Mouse (Mus musculus): ENCODE results near the gene Fam160a2. TPM values are rescaled to one million over a fixed set of nuclear protein-coding genes. Genes with fewer than 3 reads are reported as not detected.
"Not testable (repeated sequence)": the region's sequence is repeated elsewhere in the genome, so short reads cannot be mapped to it uniquely, and the experiment has no call there.

Fam160a2 gene
- polyA plus RNA-seq, 1 experiment, result not detected

DNA sequence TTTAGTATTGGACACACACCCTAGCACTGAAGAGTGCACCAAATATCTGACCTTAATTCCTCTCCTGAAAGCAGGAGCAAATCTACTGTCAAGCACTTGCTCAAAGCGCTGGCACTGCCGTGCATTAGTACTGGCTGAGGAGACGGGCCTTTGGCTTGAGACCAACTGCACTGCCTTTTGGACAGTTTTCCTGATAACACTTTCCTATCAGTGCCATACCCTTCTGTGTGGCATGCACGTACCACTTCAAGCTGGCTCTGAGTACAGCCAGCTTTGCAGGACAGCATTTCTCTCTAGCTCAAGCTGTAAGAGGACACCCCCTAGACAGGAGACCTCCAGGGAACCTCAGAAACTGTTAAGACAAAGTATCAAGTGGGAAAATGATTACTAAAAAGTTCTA lies 26.3 kb downstream of the Fam160a2 start:
- H3K4me1 ChIP-seq (ENCODE audit: control insufficient read depth, insufficient read depth, low read length), result no peaks in the 10 kb centered on the region
- no peak overlapping the region for H3K4me3 ChIP-seq (ENCODE audit: insufficient read depth, low read depth, low read length)
- 70% methylated on average over 4 of the region's 4 CpGs for WGBS
- TF ChIP-seq CTCF (IDR thresholded peaks at IDR 0.05; ENCODE audit: insufficient read depth, low read depth, low read length) (no peak), POLR2A (IDR thresholded peaks at IDR 0.05; ENCODE audit: insufficient read depth, low read depth, low read length) (no peak)
- H3K27ac ChIP-seq (ENCODE audit: insufficient read depth, low read depth, low read length), result no peak overlapping the region

DNA sequence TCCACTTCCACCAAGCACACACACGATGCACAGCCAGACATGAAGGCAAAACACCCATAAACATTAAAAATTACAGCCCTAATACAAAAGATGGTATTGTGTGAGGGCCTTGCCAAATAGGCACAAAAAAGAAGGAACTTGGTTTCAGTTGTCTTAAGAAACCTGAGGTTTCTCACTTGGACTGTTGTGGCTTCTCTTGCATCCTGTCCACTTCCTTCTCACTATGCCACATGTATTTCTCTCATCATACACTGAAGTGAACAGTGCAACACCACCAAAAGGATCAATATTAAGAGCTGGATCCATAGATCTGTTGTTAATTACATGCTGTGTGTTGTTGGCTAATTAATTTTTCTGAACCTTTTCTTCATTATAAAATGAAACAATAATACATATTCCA lies 26.9 kb downstream of the Fam160a2 start:
- H3K27ac ChIP-seq (ENCODE audit: insufficient read depth, low read depth, low read length), result no peak overlapping the region
- H3K4me1 ChIP-seq (ENCODE audit: control insufficient read depth, insufficient read depth, low read length), result no peaks in the 10 kb centered on the region
- TF ChIP-seq POLR2A (IDR thresholded peaks at IDR 0.05; ENCODE audit: insufficient read depth, low read depth, low read length), result no peak
- TF ChIP-seq CTCF (IDR thresholded peaks at IDR 0.05; ENCODE audit: insufficient read depth, low read depth, low read length), result no peak
- H3K4me3 ChIP-seq (ENCODE audit: insufficient read depth, low read depth, low read length), result no peak overlapping the region
- 80% methylated on average over 1 of the region's 1 CpGs for WGBS

DNA sequence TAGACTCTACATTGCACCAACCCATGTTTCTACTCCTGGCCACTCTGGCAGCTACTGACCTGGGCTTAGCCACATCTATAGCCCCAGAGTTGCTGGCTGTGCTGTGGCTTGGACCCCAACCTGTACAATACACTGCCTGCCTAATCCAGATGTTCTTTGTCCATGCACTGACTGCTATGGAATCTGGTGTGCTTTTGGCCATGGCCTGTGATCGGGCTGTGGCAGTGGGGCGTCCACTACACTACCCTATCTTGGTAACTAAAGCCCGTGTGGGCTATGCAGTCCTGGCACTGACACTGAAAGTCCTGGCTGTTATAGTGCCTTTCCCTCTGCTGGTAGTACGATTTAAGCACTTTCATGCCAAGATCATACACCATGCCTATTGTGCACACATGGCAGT lies 31.3 kb downstream of the Fam160a2 start:
- Histone ChIP-seq H3K4me3 (ENCODE audit: insufficient read depth, low read depth, low read length) (no peak overlapping the region), H3K4me1 (ENCODE audit: control insufficient read depth, insufficient read depth, low read length) (no peaks in the 10 kb centered on the region), H3K27ac (ENCODE audit: insufficient read depth, low read depth, low read length) (no peak overlapping the region)
- WGBS, result 96% methylated on average over 4 of the region's 4 CpGs
- no peak for TF ChIP-seq POLR2A (IDR thresholded peaks at IDR 0.05; ENCODE audit: insufficient read depth, low read depth, low read length)
- no peak for TF ChIP-seq CTCF (IDR thresholded peaks at IDR 0.05; ENCODE audit: insufficient read depth, low read depth, low read length)

DNA sequence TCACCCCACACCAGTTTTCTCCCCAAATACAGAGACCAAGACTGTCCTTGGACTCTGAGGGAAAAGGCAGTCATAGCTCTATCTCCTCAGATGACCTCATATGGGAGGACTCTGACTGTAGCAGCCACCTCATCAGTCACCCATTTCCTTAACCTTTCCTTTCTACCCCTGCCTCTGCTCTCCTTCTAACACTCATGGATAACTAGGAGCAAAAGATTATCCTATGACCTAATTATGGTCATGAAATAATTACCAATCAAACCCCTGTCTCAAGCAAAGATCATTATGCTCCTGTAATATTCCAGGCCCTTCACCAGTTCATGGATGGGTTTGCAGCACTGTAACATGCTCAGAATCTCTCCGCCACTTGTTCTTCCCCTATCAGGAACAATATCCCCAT lies 31.9 kb downstream of the Fam160a2 start, which contains the start of gene Olfr692:
Gene Olfr692, plus strand, starts transcription at position 301 of the 400 bp plus-strand sequence.
- H3K4me1 ChIP-seq (ENCODE audit: control insufficient read depth, insufficient read depth, low read length), result no peaks in the 10 kb centered on the region
- no peak within 1 kb of the TSS for H3K4me3 ChIP-seq (ENCODE audit: insufficient read depth, low read depth, low read length)
- 100% methylated on average over 1 of the region's 1 CpGs for WGBS
- TF ChIP-seq CTCF (IDR thresholded peaks at IDR 0.05; ENCODE audit: insufficient read depth, low read depth, low read length) (no peak), POLR2A (IDR thresholded peaks at IDR 0.05; ENCODE audit: insufficient read depth, low read depth, low read length) (no peak)
- H3K27ac ChIP-seq (ENCODE audit: insufficient read depth, low read depth, low read length), result no peak within 1 kb of the TSS

DNA sequence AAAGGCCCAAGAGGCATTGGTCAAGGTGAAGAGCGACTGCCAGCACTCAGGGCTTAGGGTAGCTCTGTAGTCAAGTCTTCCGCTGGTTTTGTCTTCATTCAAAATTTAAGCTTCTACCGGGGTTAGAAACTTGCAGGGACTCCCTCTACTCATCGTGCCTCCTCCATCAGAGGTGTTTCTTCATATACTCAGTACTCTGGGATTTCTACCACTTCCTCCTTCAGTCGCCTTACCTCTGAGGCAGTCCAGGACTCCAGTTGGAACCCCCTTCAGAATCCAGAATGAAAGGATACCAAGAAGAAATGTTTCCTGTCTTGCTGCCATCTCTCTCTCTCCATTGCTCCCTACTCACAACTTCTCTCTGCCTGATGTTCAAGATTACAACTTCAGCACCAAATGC lies 32.6 kb downstream of the Fam160a2 start:
- WGBS, result 93% methylated on average over 5 of the region's 5 CpGs

DNA sequence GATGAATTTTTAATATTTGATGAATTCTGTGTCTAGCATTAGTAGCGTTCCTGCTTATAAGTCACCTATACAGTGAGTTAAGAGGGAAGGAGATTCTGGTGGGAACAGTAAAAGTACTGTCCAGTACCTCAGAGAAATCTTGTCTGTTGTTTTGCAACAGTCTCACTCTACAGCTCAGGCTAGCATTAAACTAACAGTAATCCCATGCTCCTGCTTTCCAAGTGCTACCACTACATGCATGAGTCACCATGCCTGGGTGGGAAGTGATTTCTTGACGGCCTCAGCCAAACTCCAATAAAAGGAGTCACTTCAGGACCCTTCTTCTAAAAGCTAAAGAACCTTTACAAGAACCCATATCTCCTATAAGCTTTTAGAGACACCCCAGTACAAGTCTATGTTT lies 38.1 kb downstream of the Fam160a2 start:
- Histone ChIP-seq H3K4me3 (ENCODE audit: insufficient read depth, low read depth, low read length) (no peak overlapping the region), H3K4me1 (ENCODE audit: control insufficient read depth, insufficient read depth, low read length) (no peaks in the 10 kb centered on the region), H3K27ac (ENCODE audit: insufficient read depth, low read depth, low read length) (no peak overlapping the region)
- TF ChIP-seq POLR2A (IDR thresholded peaks at IDR 0.05; ENCODE audit: insufficient read depth, low read depth, low read length) (no peak), CTCF (IDR thresholded peaks at IDR 0.05; ENCODE audit: insufficient read depth, low read depth, low read length) (no peak)
- WGBS, result 63% methylated on average over 2 of the region's 2 CpGs

More for the DNA sequence above, 32.6 kb downstream of the Fam160a2 start:
- no peak for TF ChIP-seq CTCF (IDR thresholded peaks at IDR 0.05; ENCODE audit: insufficient read depth, low read depth, low read length)
- no peak for TF ChIP-seq POLR2A (IDR thresholded peaks at IDR 0.05; ENCODE audit: insufficient read depth, low read depth, low read length)
- H3K4me1 ChIP-seq (ENCODE audit: control insufficient read depth, insufficient read depth, low read length), result no peaks in the 10 kb centered on the region
- H3K4me3 ChIP-seq (ENCODE audit: insufficient read depth, low read depth, low read length), result no peak overlapping the region
- no peak overlapping the region for H3K27ac ChIP-seq (ENCODE audit: insufficient read depth, low read depth, low read length)

DNA sequence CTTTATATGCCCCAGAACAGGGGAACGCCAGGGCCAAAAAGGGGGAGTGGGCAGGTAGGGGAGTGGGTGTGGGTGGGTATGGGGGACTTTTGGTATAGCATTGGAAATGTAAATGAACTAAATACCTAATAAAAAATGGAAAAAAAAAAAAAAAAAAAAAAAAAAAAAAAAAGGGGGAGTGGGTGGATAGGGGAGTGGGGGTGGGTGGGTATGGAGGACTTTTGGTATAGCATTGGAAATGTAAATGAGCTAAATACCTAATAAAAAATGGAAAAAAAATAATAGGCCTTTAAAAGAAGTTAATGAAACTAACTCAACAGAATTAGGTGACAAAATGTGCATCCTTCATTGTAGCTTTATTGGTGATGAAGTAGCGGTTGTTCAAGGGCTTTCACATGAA lies 43.4 kb downstream of the Fam160a2 start:
- not testable (repeated sequence) for H3K4me3 ChIP-seq (ENCODE audit: insufficient read depth, low read depth, low read length); H3K4me1 ChIP-seq (ENCODE audit: control insufficient read depth, insufficient read depth, low read length); H3K27ac ChIP-seq (ENCODE audit: insufficient read depth, low read depth, low read length)
- WGBS, result 94% methylated on average over 1 of the region's 2 CpGs

DNA sequence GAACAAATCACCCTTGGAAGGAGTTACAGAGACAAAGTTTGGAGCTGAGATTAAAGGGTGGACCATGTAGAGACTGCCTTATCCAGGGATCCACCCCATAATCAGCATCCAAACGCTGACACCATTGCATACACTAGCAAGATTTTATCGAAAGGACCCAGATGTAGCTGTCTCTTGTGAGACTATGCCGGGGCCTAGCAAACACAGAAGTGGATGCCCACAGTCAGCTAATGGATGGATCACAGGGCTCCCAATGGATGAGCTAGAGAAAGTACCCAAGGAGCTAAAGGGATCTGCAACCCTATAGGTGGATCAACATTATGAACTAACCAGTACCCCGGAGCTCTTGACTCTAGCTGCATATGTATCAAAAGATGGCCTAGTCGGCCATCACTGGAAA lies 43.8 kb downstream of the Fam160a2 start:
- not testable (repeated sequence) for H3K27ac ChIP-seq (ENCODE audit: insufficient read depth, low read depth, low read length); H3K4me3 ChIP-seq (ENCODE audit: insufficient read depth, low read depth, low read length); H3K4me1 ChIP-seq (ENCODE audit: control insufficient read depth, insufficient read depth, low read length)
- no CpG with 5 or more reads among the region's 5 CpGs for WGBS

DNA sequence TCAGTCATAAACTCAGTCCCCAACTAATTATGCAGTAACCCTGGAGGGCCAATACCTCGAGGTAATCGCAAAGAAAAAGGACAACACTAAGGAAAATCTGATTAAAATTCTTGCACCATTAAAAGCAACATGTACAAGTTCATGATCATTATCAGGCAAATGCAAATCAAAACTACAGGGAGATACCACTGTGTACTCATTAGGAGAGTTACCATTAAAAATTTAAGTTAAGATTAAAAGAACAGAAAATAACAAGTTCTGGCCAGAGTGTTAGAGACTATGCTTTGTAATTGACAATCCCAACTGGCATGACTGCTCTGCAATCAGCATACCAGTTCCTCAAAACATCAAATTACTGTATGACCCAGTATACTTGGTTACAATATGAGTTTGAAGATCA lies 57.1 kb downstream of the Fam160a2 start:
- WGBS, result 59% methylated on average over 2 of the region's 2 CpGs

DNA sequence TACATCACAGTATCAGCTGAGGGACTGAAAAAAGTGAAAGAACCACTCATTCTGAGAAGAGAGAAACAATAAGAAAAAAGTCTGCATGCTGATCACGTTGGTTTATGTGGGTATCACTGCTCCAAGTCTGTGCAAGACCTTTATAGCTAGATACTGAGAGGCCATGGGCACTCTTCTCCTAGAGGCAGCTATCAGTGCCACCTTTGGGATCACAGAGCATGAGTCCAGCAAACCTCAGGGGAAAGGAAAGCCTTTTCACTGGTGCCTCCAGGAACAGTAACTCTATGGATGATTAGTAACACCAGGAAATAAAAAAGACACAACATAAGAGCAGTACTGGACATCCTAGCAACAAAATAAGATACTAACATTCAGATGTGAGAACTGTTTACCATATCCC lies 57.7 kb downstream of the Fam160a2 start, which contains the start of gene Olfr691:
Gene Olfr691, minus strand, starts transcription at position 101 of the 400 bp plus-strand sequence.
- peaks cover 10% of the 10 kb centered on the region for H3K4me1 ChIP-seq (ENCODE audit: control insufficient read depth, insufficient read depth, low read length)
- H3K27ac ChIP-seq (ENCODE audit: insufficient read depth, low read depth, low read length), result no peak within 1 kb of the TSS
- TF ChIP-seq CTCF (IDR thresholded peaks at IDR 0.05; ENCODE audit: insufficient read depth, low read depth, low read length) (no peak), POLR2A (IDR thresholded peaks at IDR 0.05; ENCODE audit: insufficient read depth, low read depth, low read length) (no peak)
- H3K4me3 ChIP-seq (ENCODE audit: insufficient read depth, low read depth, low read length), result no peak within 1 kb of the TSS
- WGBS, result 46% methylated on average over 1 of the region's 1 CpGs

More for the DNA sequence above, 57.1 kb downstream of the Fam160a2 start:
- Histone ChIP-seq H3K27ac (ENCODE audit: insufficient read depth, low read depth, low read length) (no peak overlapping the region), H3K4me3 (ENCODE audit: insufficient read depth, low read depth, low read length) (no peak overlapping the region), H3K4me1 (ENCODE audit: control insufficient read depth, insufficient read depth, low read length) (peaks cover 10% of the 10 kb centered on the region)
- TF ChIP-seq CTCF (IDR thresholded peaks at IDR 0.05; ENCODE audit: insufficient read depth, low read depth, low read length), result no peak
- no peak for TF ChIP-seq POLR2A (IDR thresholded peaks at IDR 0.05; ENCODE audit: insufficient read depth, low read depth, low read length)

Measured in olfactory bulb, adult 2 months (tissue).